Mouse (Mus musculus) gastrocnemius, adult 2 months (tissue): ENCODE measurements around the gene Apol6. TPM values are rescaled to one million over a fixed set of nuclear protein-coding genes. Genes with fewer than 3 reads are reported as not detected.

Source experiments
- DNase-seq: peaks from one replicate; pipeline ENCODE4 v3.0.0; 2022
- H3K27ac ChIP-seq: fragments of 200-600 bp; 2 replicates; pipeline ENCODE4 v1.8.1; 2022; ENCODE audit warnings: mild to moderate bottlenecking
- H3K4me3 ChIP-seq: fragments of 200-600 bp; 2 replicates; pipeline ENCODE4 v1.8.1; 2022; ENCODE audit warnings: mild to moderate bottlenecking, moderate library complexity
- CTCF ChIP-seq: fragments of 200-600 bp; IDR thresholded peaks from 2 replicates; pipeline ENCODE4 v1.8.1; 2022; ENCODE audit warnings: antibody characterized with exemption, mild to moderate bottlenecking, moderate library complexity
- intact Hi-C: fragments of 180-260 bp; cut with DNase I; formaldehyde crosslinking; loops from one replicate; pipeline ENCODE4 v1.15.1; 2025
- total RNA-seq, 2 experiments: library from RNA; stranded (reverse); gene quantifications; 2 replicates each; pipeline ENCODE4 v1.2.3; 2021

Gene Apol6
- total RNA-seq, 2 experiments from 2014 or later, result 27.7 to 71.1 TPM

DNA sequence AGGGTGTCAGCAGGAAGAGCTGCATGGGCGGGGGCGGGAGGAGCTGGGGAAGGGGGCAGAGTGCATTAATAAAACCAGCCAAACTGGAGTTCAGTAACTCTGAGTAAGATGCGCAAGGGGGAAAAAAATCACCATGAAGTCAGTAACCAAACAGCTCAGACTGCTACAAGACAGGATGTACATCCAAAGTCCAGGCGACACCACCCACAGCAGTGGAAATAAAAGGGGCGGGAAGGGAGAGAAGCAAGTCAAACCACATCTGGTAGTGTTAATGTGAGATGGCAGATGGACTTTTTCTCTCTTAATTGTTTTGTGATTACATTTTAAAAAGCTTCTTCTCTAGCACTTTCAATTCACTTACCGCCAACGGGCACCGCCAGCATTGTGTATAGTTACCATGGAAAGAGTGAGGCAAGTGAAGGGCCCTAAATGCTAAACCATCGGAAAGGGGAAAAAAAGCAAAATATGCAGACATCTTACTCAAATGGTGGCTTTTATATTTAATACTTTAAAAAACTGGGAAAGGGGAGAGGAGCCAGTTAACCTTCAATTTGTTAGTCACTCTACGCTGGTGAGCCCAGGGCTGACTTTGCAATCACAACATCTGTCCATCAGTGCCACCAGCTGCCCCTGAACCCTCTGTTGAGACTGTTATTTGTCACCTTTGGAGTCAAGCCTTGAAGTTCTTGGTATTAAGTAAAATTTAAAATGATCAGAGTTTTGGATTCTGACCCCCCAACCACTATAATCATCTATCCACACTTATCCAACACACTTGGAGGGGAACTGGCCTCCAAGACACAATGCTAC, 60.0 kb downstream of the Apol6 start:
- no peak for TF ChIP-seq CTCF
- intact Hi-C loops, result no loop called here
- H3K27ac ChIP-seq, result peak overlapping the region; percentile 41; the same call in 1 of the 2 replicates
- H3K4me3 ChIP-seq, result no peak overlapping the region
- DNase-seq, result no peak

DNA sequence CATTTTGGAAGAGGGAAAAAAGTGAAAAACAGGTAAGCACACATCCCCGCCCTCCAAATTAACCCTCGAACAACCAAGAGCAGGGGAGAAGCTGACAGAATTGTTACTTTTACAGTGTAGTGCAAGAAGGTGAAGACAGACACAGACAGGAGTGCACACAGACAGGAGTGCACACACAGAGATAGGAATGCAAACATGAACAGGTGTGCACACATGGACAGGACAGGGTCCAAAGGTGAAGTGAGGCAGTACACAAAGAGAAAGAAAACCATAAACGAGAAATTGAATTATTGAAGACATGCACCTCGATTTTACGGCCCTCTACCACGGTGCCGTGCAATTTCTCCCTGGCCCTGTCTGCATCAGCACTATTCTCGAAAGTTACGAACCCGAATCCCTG, 60.7 kb downstream of the Apol6 start:
- H3K27ac ChIP-seq, result no peak overlapping the region
- no peak for TF ChIP-seq CTCF
- no peak overlapping the region for H3K4me3 ChIP-seq
- no peak for DNase-seq
- intact Hi-C loops, result no loop called here

Other genes with a start within 250 kb of the Apol6 start
- gene Zfp251, start 173.3 kb upstream of the Apol6 start, total RNA-seq, result 1 to 10 TPM; 5.8 to 6.4 TPM
- gene Zfp7, start 165.5 kb upstream of the Apol6 start, total RNA-seq, result under 1 TPM; 0.64 to 0.75 TPM
- not detected for gene Gm49527, start 165.4 kb upstream of the Apol6 start, total RNA-seq
- 1 to 10 TPM; 2.0 to 2.1 TPM for gene Zfp647, start 119.3 kb upstream of the Apol6 start, total RNA-seq
- 10 to 100 TPM; 18.0 to 19.6 TPM for gene 1110038F14Rik, start 96.2 kb upstream of the Apol6 start, total RNA-seq
- 1,000 to 10,000 TPM; 3,091 to 7,772 TPM for gene Mb, start 5.9 kb downstream of the Apol6 start, total RNA-seq